Mouse (Mus musculus) midbrain, embryonic 16.5 days (tissue): ENCODE results near the gene Mrps27. TPM values are rescaled to one million over a fixed set of nuclear protein-coding genes. Genes with fewer than 3 reads are reported as not detected.

ENCODE experiments used
- ATAC-seq: fragments of 200-750 bp; cut with Nextera tagmentation; 2 replicates; pipeline ENCODE4 v1.8.0; 2017; ENCODE audit warnings: moderate TSS enrichment
- H3K27ac ChIP-seq: fragments of 300-500 bp; sonication (generic); 2 replicates; pipeline ENCODE4 v1.5.1; 2014; ENCODE audit warnings: mild to moderate bottlenecking, low read length, mixed read lengths
- H3K27me3 ChIP-seq: fragments of 300-500 bp; sonication (generic); 2 replicates; pipeline ENCODE4 v1.6.1; 2014; ENCODE audit warnings: low read depth, low read length, mixed read lengths; ENCODE audit not compliant: control insufficient read depth, insufficient read depth
- H3K36me3 ChIP-seq: fragments of 300-500 bp; sonication (generic); 2 replicates; pipeline ENCODE4 v1.6.1; 2014; ENCODE audit warnings: mild to moderate bottlenecking, low read length, moderate library complexity, mixed read lengths; ENCODE audit not compliant: control insufficient read depth, insufficient read depth
- H3K4me1 ChIP-seq: fragments of 300-500 bp; sonication (generic); 2 replicates; pipeline ENCODE4 v1.6.1; 2014; ENCODE audit warnings: mild to moderate bottlenecking, low read length, mixed read lengths; ENCODE audit not compliant: control insufficient read depth, insufficient read depth
- H3K4me2 ChIP-seq: fragments of 300-500 bp; sonication (generic); 2 replicates; pipeline ENCODE4 v1.6.1; 2014; ENCODE audit warnings: mild to moderate bottlenecking, low read length, mixed read lengths
- H3K4me3 ChIP-seq: fragments of 300-500 bp; sonication (generic); 2 replicates; pipeline ENCODE4 v1.5.1; 2014; ENCODE audit warnings: low read depth, mild to moderate bottlenecking, low read length, moderate library complexity, mixed read lengths
- H3K9ac ChIP-seq: fragments of 300-500 bp; sonication (generic); 2 replicates; pipeline ENCODE4 v1.6.1; 2014; ENCODE audit warnings: low read depth, low read length, mixed read lengths
- H3K9me3 ChIP-seq: fragments of 300-500 bp; sonication (generic); replicated peaks from 2 replicates; pipeline ENCODE4 v1.6.1; 2014; ENCODE audit warnings: mild to moderate bottlenecking, low read length, mixed read lengths; ENCODE audit not compliant: control insufficient read depth, poor library complexity, severe bottlenecking
- WGBS: fragments of 180-500 bp; shearing (Covaris S2); extraction: QIAGEN DNeasy Blood & Tissue Kit; methylation state at CpG from one replicate; pipeline ENCODE4 v1.1.7; 2014; 5-methylcytosine and 5-hydroxymethylcytosine counted together
- polyA plus RNA-seq: library from polyadenylated mRNA; unstranded; fragments of >200 nt; fragmentation: Nextera tagmentation; extraction: Ambion mirVana; gene quantifications from 2 replicates; pipeline ENCODE4 v1.2.1, GENCODE M21; 2015

Gene Mrps27
- polyA plus RNA-seq, 1 experiment from 2014 or later = 44.4 TPM

DNA sequence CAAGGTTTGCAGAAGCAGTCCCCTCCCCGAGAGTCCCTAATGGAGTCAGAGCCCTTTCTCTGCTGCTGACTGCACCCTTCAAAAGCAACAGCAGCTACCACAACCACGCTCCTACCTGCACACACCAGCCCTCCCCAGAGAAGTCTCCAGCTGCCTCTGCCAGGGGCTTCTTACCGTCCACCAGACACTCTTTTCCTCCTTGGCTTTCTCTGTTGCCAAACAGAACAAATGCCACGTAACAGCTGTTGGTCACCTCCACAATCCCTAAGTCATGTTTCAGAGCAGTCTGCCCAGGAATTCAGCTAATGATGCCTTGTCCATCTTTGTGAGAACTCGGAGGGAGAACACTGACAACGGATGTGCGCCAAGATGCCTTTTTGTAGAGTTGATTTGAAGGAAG, 102.4 kb downstream of the Mrps27 start:
- peaks cover 84% of the 10 kb centered on the region for H3K4me1 ChIP-seq
- ATAC-seq = no peak
- peak overlapping the region; percentile 28; the same call in 1 of the 2 replicates for H3K9ac ChIP-seq
- no peaks in the 10 kb centered on the region for H3K36me3 ChIP-seq
- peak overlapping the region; percentile 43 for H3K27ac ChIP-seq
- H3K9me3 ChIP-seq = no peaks in the 10 kb centered on the region
- no peak overlapping the region for H3K4me3 ChIP-seq
- H3K4me2 ChIP-seq = peak overlapping the region; percentile 19
- no peaks in the 10 kb centered on the region for H3K27me3 ChIP-seq
- WGBS = 36% methylated on average over 7 of the region's 7 CpGs

DNA sequence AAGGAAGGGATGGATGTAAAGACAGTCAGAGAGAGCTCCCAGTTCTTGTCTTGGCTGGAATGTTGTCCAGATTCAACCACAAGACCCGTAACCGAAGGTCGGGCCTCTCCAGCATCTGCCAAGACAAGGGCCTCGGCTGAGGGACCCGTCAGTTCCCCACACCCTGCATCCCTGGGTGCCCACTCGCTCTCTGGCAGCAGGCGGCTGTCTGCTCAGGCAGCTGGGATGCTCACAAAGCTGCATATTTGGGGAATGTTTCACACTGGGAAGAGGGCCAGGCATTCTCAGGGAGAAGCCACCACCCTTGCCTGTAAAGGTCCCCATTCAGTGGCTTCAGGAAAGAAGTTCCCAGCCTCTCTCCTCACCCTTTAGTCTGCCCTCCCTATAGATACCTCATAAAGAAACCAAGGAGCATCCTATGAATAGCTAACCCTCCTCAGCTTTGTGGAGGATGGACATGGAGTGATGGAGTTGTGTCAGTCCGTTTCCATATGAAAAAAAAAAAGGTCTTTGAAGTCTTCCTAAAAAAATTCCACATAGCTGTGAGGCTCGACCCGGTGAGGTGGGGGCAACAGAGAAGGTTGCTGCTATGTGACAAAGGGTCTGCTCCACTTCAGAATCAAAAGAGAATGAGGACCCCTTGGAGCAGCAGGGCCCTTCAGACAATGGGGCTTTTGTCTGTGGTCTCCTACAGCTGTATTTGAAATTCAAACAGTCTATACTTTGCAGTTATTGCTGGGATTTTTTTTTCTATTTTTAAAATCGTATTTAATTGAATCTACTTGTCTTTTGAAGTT, 103.0 kb downstream of the Mrps27 start:
- H3K36me3 ChIP-seq = no peaks in the 10 kb centered on the region
- H3K4me2 ChIP-seq = peak overlapping the region; percentile 19; the same call in 1 of the 2 replicates
- no peak overlapping the region for H3K4me3 ChIP-seq
- H3K27me3 ChIP-seq = no peaks in the 10 kb centered on the region
- H3K4me1 ChIP-seq = peaks cover 80% of the 10 kb centered on the region
- 14% methylated on average over 11 of the region's 11 CpGs for WGBS
- H3K9ac ChIP-seq = peak overlapping the region; percentile 28; the same call in 1 of the 2 replicates
- ATAC-seq = no peak
- peak overlapping the region; percentile 43 for H3K27ac ChIP-seq
- no peaks in the 10 kb centered on the region for H3K9me3 ChIP-seq

DNA sequence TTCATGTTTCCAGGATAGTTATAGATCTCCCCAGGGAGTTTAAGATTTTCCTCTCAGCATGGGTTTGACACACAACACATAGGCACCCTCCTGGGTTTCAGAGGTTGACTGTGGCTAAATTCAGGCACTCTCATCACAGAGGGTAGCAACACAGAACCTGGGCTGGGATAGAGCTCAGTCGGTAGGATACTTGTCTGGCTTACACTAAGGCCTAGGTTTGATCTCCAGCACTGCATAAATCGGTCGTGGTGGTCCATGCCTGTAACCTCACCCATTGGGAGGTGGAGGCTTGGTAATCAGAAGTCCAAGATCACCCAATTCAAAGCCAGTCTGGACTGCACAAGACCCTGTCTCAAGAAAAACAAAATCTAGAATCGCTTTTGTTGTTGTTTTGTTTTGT, 103.7 kb downstream of the Mrps27 start:
- WGBS = 26% methylated on average over 4 of the region's 4 CpGs
- no peak overlapping the region for H3K27ac ChIP-seq
- H3K9ac ChIP-seq = no peak overlapping the region
- no peak overlapping the region for H3K4me2 ChIP-seq
- peaks cover 74% of the 10 kb centered on the region for H3K4me1 ChIP-seq
- H3K9me3 ChIP-seq = no peaks in the 10 kb centered on the region
- no peaks in the 10 kb centered on the region for H3K36me3 ChIP-seq
- no peak overlapping the region for H3K4me3 ChIP-seq
- no peak for ATAC-seq
- H3K27me3 ChIP-seq = no peaks in the 10 kb centered on the region

DNA sequence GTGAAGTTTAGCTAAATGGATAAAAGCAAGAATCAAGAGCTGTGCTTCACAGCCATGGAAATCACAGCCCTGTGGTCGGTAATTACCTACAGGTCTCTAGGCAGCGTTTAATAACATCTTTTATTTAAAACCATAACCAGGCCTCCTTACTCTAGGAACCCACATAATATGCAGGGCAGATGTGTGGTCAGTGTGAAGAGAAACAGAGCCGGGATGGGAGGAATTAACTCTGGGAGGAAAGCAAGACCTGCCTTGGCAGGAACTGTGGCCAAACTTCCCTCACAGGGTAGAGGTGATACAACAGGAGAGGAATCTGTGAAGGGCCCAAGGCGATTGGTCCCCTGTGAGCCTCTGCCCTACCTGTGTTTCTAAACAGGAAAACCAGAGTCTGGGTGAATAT, 105.0 kb downstream of the Mrps27 start:
- no peak overlapping the region for H3K4me2 ChIP-seq
- no peak for ATAC-seq
- 69% methylated on average over 4 of the region's 4 CpGs for WGBS
- no peak overlapping the region for H3K27ac ChIP-seq
- no peak overlapping the region for H3K9ac ChIP-seq
- no peaks in the 10 kb centered on the region for H3K36me3 ChIP-seq
- H3K27me3 ChIP-seq = no peaks in the 10 kb centered on the region
- peaks cover 61% of the 10 kb centered on the region for H3K4me1 ChIP-seq
- no peak overlapping the region for H3K4me3 ChIP-seq
- no peaks in the 10 kb centered on the region for H3K9me3 ChIP-seq

DNA sequence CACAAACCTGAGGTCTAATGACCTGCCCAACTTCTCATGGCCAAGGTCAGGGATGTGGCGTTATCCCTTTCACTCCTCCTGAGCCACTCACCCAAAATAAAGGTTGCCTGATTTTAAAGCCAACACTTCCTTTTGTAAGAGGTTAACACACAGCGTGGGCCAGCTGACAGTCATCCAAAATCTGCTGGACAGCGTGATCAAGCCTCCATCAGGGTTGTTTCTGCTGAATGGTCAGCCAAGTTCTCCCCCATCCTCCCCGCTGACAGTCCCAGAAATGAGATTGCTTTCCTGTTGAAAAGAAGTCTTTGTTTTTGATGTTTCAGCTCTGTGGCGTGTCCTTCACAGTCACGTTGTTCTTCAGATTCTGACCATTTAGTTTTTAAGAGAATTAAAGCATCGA, 106.2 kb downstream of the Mrps27 start:
- H3K4me3 ChIP-seq = no peak overlapping the region
- WGBS = 57% methylated on average over 7 of the region's 7 CpGs
- no peak for ATAC-seq
- no peak overlapping the region for H3K4me2 ChIP-seq
- H3K9ac ChIP-seq = no peak overlapping the region
- H3K27ac ChIP-seq = peak overlapping the region; percentile 54; the same call in 1 of the 2 replicates
- H3K36me3 ChIP-seq = no peaks in the 10 kb centered on the region
- H3K27me3 ChIP-seq = no peaks in the 10 kb centered on the region
- H3K9me3 ChIP-seq = no peaks in the 10 kb centered on the region
- H3K4me1 ChIP-seq = peaks cover 63% of the 10 kb centered on the region

DNA sequence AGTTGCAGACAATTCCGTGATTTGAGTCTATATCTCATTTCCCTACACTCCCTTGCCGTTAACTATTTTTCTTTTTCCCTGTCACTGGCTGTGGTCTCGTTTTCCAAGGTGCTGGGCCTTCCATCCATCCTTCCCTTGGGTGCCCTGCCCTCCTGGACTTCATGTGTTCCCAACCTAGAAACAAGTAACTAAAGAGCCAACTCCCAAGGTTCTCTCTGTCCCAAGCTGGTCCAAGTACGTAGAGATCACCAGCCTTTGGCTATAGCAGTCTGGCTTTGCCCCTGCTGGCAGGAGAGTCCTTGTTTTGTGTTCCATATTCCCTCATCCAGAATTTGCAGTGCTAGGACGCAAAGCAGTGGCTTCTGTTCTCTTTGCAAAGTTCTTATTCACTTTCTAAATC, 106.7 kb downstream of the Mrps27 start:
- Histone ChIP-seq H3K27ac (peak overlapping the region; percentile 54; the same call in 1 of the 2 replicates), H3K4me1 (peaks cover 62% of the 10 kb centered on the region)
- 63% methylated on average over 5 of the region's 5 CpGs for WGBS

DNA sequence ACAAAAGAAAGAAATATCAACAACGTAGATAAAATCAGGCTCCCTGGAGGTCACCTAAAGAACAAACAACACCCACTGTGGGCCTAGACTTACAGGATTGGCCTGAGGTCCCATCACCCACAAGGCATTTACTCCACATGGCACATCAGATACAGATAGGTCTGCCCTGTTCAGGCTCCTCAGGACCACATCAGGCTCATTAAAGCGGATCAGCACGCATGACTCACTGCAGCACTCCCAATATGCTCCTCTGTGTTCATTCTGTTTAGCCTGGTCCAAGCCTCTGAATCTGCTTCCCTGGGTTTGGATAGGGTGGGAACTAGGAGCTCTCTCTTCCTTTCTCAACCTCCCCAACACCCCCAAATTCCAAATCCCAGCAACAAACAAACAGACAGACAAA, 107.9 kb downstream of the Mrps27 start:
- Histone ChIP-seq H3K27ac (no peak overlapping the region), H3K4me2 (no peak overlapping the region), H3K4me1 (peaks cover 51% of the 10 kb centered on the region), H3K4me3 (no peak overlapping the region), H3K9ac (no peak overlapping the region), H3K36me3 (0 out of 2 replicates have a peak, but pooled peaks cover 2% of the 10 kb centered on the region), H3K27me3 (no peaks in the 10 kb centered on the region), H3K9me3 (no peaks in the 10 kb centered on the region)
- ATAC-seq = no peak
- 75% methylated on average over 3 of the region's 3 CpGs for WGBS

More for the DNA sequence above, 106.7 kb downstream of the Mrps27 start:
- Histone ChIP-seq H3K4me2 (no peak overlapping the region), H3K4me3 (no peak overlapping the region), H3K9ac (no peak overlapping the region), H3K36me3 (no peaks in the 10 kb centered on the region), H3K27me3 (no peaks in the 10 kb centered on the region), H3K9me3 (no peaks in the 10 kb centered on the region)
- ATAC-seq = no peak

DNA sequence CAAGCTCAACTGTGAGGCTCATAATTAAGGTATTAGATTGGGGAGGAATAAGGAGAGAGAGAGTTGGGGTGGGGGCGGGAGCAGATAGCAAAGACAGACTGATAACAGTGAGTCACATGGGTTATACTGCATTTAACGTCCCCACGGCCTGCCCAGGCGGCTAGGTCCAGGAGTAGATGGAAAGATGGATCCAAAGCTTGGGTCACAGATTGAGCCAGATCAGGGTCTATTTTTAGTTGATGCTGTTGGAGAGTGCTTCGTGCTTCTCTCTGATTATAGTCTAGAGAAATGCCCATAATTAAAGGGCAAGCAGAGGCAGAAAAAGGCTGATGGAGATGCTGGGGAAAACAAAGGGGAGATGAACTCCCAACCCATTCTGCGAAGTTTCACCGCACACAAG, 110.4 kb downstream of the Mrps27 start:
- ATAC-seq = no peak
- Histone ChIP-seq H3K4me3 (no peak overlapping the region), H3K27ac (no peak overlapping the region), H3K9me3 (no peaks in the 10 kb centered on the region), H3K27me3 (no peaks in the 10 kb centered on the region), H3K9ac (no peak overlapping the region), H3K4me1 (peaks cover 39% of the 10 kb centered on the region), H3K4me2 (no peak overlapping the region), H3K36me3 (0 out of 2 replicates have a peak, but pooled peaks cover 2% of the 10 kb centered on the region)
- whole genome bisulfite sequencing = 75% methylated on average over 7 of the region's 7 CpGs

DNA sequence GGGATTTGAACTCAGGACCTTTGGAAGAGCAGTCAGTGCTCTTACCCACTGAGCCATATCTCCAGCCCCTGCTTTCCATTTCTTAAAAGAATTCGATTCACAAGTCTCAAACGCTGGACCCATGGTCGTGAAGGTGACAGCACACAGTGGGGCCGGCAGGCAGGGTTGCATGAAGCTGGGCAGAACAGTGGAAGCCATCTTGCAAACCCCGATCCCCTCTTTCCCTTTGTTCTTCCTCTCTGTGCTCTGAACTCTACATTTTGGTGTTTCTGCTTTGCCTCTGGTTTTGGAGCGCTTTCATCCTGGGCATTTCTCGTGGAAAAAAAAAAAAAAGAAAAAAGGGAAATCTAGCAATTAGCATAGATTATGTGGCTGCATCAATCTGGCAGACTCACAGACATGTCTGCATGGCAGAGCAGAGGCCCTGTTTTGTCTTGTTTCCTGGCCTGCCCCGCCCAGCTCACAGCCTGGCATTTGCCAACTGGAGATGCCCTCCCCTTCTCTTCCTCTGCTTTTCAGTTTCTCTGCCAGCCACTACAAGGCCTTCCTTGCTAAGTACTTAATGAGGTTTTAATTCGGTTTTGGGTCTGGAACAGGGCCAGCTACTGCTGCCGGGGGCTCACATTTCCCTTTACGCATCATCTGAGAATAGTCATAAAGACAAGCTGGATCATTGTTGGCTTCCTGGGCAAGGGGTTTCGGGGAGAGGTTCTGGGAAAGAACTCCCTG, 114.2 kb downstream of the Mrps27 start:
- H3K4me1 ChIP-seq = peaks cover 27% of the 10 kb centered on the region
- no peaks in the 10 kb centered on the region for H3K9me3 ChIP-seq
- H3K9ac ChIP-seq = no peak overlapping the region
- 50% methylated on average over 12 of the region's 12 CpGs for WGBS
- ATAC-seq = peak; percentile 77
- peak overlapping the region; percentile 68 for H3K27ac ChIP-seq
- no peaks in the 10 kb centered on the region for H3K27me3 ChIP-seq
- H3K4me3 ChIP-seq = no peak overlapping the region
- peaks cover 6% of the 10 kb centered on the region; the same call in 1 of the 2 replicates for H3K36me3 ChIP-seq
- no peak overlapping the region for H3K4me2 ChIP-seq
